Mouse (Mus musculus) lung, embryonic 16.5 days (tissue): ENCODE results near the gene Pls3. TPM values are rescaled to one million over a fixed set of nuclear protein-coding genes. Genes with fewer than 3 reads are reported as not detected.
A peak's percentile ranks its signal among the peaks of the same experiment; 100 is the strongest.

Experiments
- ATAC-seq: fragments of 200-750 bp; cut with Nextera tagmentation; 2 replicates; pipeline ENCODE4 v1.8.0; 2017; ENCODE audit warnings: low read depth, mild to moderate bottlenecking, moderate library complexity
- H3K27ac ChIP-seq: fragments of 300-500 bp; sonication (generic); 2 replicates; pipeline ENCODE4 v1.5.1; 2014; ENCODE audit warnings: mild to moderate bottlenecking, control low read depth, low read length
- H3K27me3 ChIP-seq: fragments of 300-500 bp; sonication (generic); 2 replicates; pipeline ENCODE4 v1.6.1; 2014; ENCODE audit warnings: low read depth, low read length, mixed read lengths; ENCODE audit not compliant: control insufficient read depth, insufficient read depth
- H3K36me3 ChIP-seq: fragments of 300-500 bp; sonication (generic); 2 replicates; pipeline ENCODE4 v1.6.1; 2014; ENCODE audit warnings: low read length; ENCODE audit not compliant: control insufficient read depth, insufficient read depth
- H3K4me1 ChIP-seq: fragments of 300-500 bp; sonication (generic); replicated peaks from 2 replicates; pipeline ENCODE4 v1.6.1; 2014; ENCODE audit warnings: low read length, mixed read lengths; ENCODE audit not compliant: control insufficient read depth, insufficient read depth
- H3K4me2 ChIP-seq: fragments of 300-500 bp; sonication (generic); 2 replicates; pipeline ENCODE4 v1.6.1; 2014; ENCODE audit warnings: low read depth, low read length, control low read depth
- H3K4me3 ChIP-seq: fragments of 300-500 bp; sonication (generic); 2 replicates; pipeline ENCODE4 v1.5.1; 2014; ENCODE audit warnings: mild to moderate bottlenecking, low read length, control low read depth
- H3K9ac ChIP-seq: fragments of 300-500 bp; sonication (generic); 2 replicates; pipeline ENCODE4 v1.6.1; 2014; ENCODE audit warnings: low read length, control low read depth
- H3K9me3 ChIP-seq: fragments of 300-500 bp; sonication (generic); 2 replicates; pipeline ENCODE4 v1.6.1; 2016; ENCODE audit warnings: low read length; ENCODE audit not compliant: control insufficient read depth
- WGBS: fragments of 180-500 bp; shearing (Covaris S2); extraction: QIAGEN DNeasy Blood & Tissue Kit; methylation state at CpG from one replicate; pipeline ENCODE4 v1.1.7; 2014; 5-methylcytosine and 5-hydroxymethylcytosine counted together
- polyA plus RNA-seq: library from polyadenylated mRNA; unstranded; fragments of >200 nt; fragmentation: Nextera tagmentation; extraction: Ambion mirVana; gene quantifications from 2 replicates; pipeline ENCODE4 v1.2.1, GENCODE M21; 2015

The Pls3 gene
- polyA plus RNA-seq = 183 and 190 TPM in 2 replicates

- Histone ChIP-seq H3K9ac (peak within 1 kb of the TSS; percentile 74), H3K27ac (peak within 1 kb of the TSS; percentile 92), H3K4me3 (peak within 1 kb of the TSS; percentile 59), H3K4me1 (no peaks in the 10 kb centered on the region), H3K4me2 (peak within 1 kb of the TSS; percentile 55), H3K36me3 (no peaks in the 10 kb centered on the region), H3K27me3 (no peaks in the 10 kb centered on the region), H3K9me3 (no peaks in the 10 kb centered on the region)
- 12% methylated on average over 37 of the region's 45 CpGs for WGBS
- peak; percentile 98 for ATAC-seq
These were observed at the start of gene Pls3 for GRCm38 (mm10) chrX:75874332-75875291. Gene Pls3, minus strand, starts transcription at chrX:75875182.

- no peak for ATAC-seq
- Histone ChIP-seq H3K27ac (no peak overlapping the region), H3K9me3 (no peaks in the 10 kb centered on the region), H3K4me1 (no peaks in the 10 kb centered on the region), H3K9ac (no peak overlapping the region), H3K27me3 (no peaks in the 10 kb centered on the region), H3K4me3 (no peak overlapping the region), H3K4me2 (no peak overlapping the region), H3K36me3 (no peaks in the 10 kb centered on the region)
- WGBS = 55% methylated on average over 6 of the region's 6 CpGs
These were observed 20.7 kb upstream of the Pls3 start for GRCm38 (mm10) chrX:75895716-75896115.

GRCm38 (mm10) chrX:75875566-75875965 is 584 bp upstream of the Pls3 start:
- Histone ChIP-seq H3K4me3 (peak overlapping the region; percentile 59), H3K36me3 (no peaks in the 10 kb centered on the region), H3K27me3 (no peaks in the 10 kb centered on the region), H3K4me1 (no peaks in the 10 kb centered on the region), H3K27ac (no peak overlapping the region), H3K9me3 (no peaks in the 10 kb centered on the region), H3K9ac (no peak overlapping the region), H3K4me2 (peak overlapping the region; percentile 46)
- ATAC-seq = no peak
- 21% methylated on average over 5 of the region's 5 CpGs for WGBS

GRCm38 (mm10) chrX:75873813-75874212 is 1.2 kb downstream of the Pls3 start:
- peak overlapping the region; percentile 55 for H3K4me2 ChIP-seq
- WGBS = 15% methylated on average over 15 of the region's 15 CpGs
- H3K9ac ChIP-seq = peak overlapping the region; percentile 74
- H3K27ac ChIP-seq = peak overlapping the region; percentile 74
- peak; percentile 60 for ATAC-seq
- peak overlapping the region; percentile 59 for H3K4me3 ChIP-seq
- no peaks in the 10 kb centered on the region for H3K4me1 ChIP-seq
- H3K36me3 ChIP-seq = no peaks in the 10 kb centered on the region
- no peaks in the 10 kb centered on the region for H3K27me3 ChIP-seq
- no peaks in the 10 kb centered on the region for H3K9me3 ChIP-seq

DNA sequence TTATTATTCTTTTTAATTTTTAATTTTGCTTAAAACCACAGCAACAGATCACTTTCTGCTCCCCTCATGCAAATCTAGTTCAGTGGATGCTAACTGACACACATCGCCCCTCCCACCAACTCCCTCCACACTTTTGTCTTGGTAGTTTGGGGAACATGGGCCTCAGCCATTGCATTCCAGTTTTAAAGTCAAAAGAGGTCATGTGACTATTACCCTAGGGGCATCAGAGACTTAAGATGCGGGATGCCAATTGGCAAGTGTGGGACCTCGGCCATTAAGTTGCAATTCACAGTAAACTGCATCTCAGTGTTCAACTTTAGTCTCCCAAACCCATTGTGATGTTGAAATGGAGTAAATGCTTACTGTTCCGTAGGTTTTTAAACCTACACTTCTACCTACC is 1.7 kb downstream of the Pls3 start:
- peak overlapping the region; percentile 59 for H3K4me3 ChIP-seq
- H3K27me3 ChIP-seq = no peaks in the 10 kb centered on the region
- H3K4me1 ChIP-seq = no peaks in the 10 kb centered on the region
- peak overlapping the region; percentile 74; the same call in 1 of the 2 replicates for H3K27ac ChIP-seq
- 47% methylated on average over 4 of the region's 4 CpGs for WGBS
- H3K9me3 ChIP-seq = no peaks in the 10 kb centered on the region
- no peaks in the 10 kb centered on the region for H3K36me3 ChIP-seq
- peak overlapping the region; percentile 55 for H3K4me2 ChIP-seq
- ATAC-seq = no peak
- H3K9ac ChIP-seq = peak overlapping the region; percentile 74

DNA sequence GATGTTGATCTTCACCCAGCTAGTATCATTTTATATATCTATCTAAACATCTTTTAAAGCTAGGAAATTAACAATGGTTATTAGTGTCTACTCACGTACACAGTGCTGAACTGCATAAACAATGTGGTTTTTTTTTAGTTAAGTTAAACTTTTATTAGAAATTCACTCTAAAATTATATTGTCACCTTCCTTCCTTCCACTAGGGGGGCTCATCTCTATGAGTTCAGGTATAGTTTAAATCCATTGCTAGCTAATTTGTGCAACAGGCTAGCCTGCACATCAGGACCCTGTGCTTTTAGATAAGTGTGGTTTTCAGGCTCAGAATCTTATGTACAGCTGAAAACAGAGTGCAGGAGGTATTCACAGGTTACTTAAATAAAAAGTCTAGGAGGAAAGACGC is 3.1 kb downstream of the Pls3 start:
- Histone ChIP-seq H3K4me2 (no peak overlapping the region), H3K36me3 (no peaks in the 10 kb centered on the region), H3K9ac (no peak overlapping the region), H3K4me3 (no peak overlapping the region), H3K4me1 (no peaks in the 10 kb centered on the region), H3K27me3 (no peaks in the 10 kb centered on the region), H3K9me3 (no peaks in the 10 kb centered on the region), H3K27ac (no peak overlapping the region)
- WGBS = 64% methylated on average over 2 of the region's 2 CpGs
- no peak for ATAC-seq

GRCm38 (mm10) chrX:75861715-75862114 is 13.3 kb downstream of the Pls3 start:
- no peaks in the 10 kb centered on the region for H3K36me3 ChIP-seq
- H3K4me2 ChIP-seq = no peak overlapping the region
- H3K4me1 ChIP-seq = no peaks in the 10 kb centered on the region
- ATAC-seq = no peak
- no peaks in the 10 kb centered on the region for H3K9me3 ChIP-seq
- no peak overlapping the region for H3K27ac ChIP-seq
- H3K4me3 ChIP-seq = no peak overlapping the region
- no peak overlapping the region for H3K9ac ChIP-seq
- 77% methylated on average over 3 of the region's 3 CpGs for WGBS
- no peaks in the 10 kb centered on the region for H3K27me3 ChIP-seq

- H3K27me3 ChIP-seq = no peaks in the 10 kb centered on the region
- H3K36me3 ChIP-seq = no peaks in the 10 kb centered on the region
- H3K4me1 ChIP-seq = no peaks in the 10 kb centered on the region
- no peak overlapping the region for H3K27ac ChIP-seq
- no peak for ATAC-seq
- H3K4me2 ChIP-seq = no peak overlapping the region
- H3K4me3 ChIP-seq = no peak overlapping the region
- 96% methylated on average over 3 of the region's 3 CpGs for WGBS
- H3K9ac ChIP-seq = no peak overlapping the region
- no peaks in the 10 kb centered on the region for H3K9me3 ChIP-seq
These were observed 20.7 kb downstream of the Pls3 start for GRCm38 (mm10) chrX:75854294-75854693.

DNA sequence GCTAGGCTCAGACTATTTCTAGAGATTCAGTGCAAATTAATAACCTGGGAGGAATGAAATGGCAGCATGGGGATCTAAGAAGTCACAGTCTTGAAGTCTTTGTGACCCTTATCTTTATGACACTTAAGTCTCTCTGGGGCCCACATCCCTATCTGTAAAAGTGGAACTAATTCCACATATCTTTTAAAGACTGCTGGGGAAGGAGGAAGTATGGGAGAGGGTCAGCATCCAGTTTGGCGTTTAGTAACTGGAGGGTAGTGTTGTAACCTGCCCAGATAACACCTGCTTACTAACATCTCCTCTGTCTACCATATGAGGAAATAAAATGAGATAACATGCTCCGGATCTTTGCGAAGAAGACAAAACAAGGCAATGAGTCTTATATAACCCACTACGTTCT is 30.7 kb downstream of the Pls3 start:
- no peaks in the 10 kb centered on the region for H3K36me3 ChIP-seq
- H3K4me2 ChIP-seq = no peak overlapping the region
- no peaks in the 10 kb centered on the region for H3K4me1 ChIP-seq
- no peak overlapping the region for H3K4me3 ChIP-seq
- no peak overlapping the region for H3K27ac ChIP-seq
- ATAC-seq = no peak
- no peaks in the 10 kb centered on the region; the same call in 1 of the 2 replicates for H3K27me3 ChIP-seq
- no peaks in the 10 kb centered on the region for H3K9me3 ChIP-seq
- WGBS = 79% methylated on average over 4 of the region's 4 CpGs
- no peak overlapping the region for H3K9ac ChIP-seq
